In genomic region chr13:53178594-53178993, GRCm38 (mm10) we compare ENCODE assay signal across 8 mouse cellular contexts.
DNase-seq lines count a peak whose midpoint lies in the region; ATAC-seq and TF ChIP-seq lines count a peak whose summit lies in the region.

No protein-coding gene starts in this region.

- peaks cover 18% of the 10 kb centered on the region for H3K4me1 ChIP-seq in midbrain, embryonic 16.5 days (ENCODE audit: control insufficient read depth, insufficient read depth, low read length)

- 2% methylated on average over 13 of the region's 13 CpGs for WGBS in midbrain, embryonic 16.5 days

- no peak for TF ChIP-seq CTCF in left cerebral cortex, adult 2 months (IDR thresholded peaks at IDR 0.05)

- H3K36me3 ChIP-seq in midbrain, embryonic 16.5 days (ENCODE audit: control insufficient read depth, insufficient read depth, low read length): no peaks in the 10 kb centered on the region

- peak overlapping the region; percentile 1; the same call in 1 of the 2 replicates for H3K4me2 ChIP-seq in midbrain, embryonic 16.5 days (ENCODE audit: low read length)

- intact Hi-C loops in left cerebral cortex, adult 2 months (cut with DNase I): no loop called here
- intact Hi-C loops in gastrocnemius, postnatal 36 days (cut with DNase I): no loop called here

- H3K27ac ChIP-seq in left cerebral cortex, adult 2 months: no peak overlapping the region; the same call in 1 of the 2 replicates
- no peak overlapping the region for H3K27ac ChIP-seq in midbrain, embryonic 16.5 days (ENCODE audit: low read length)

- H3K9ac ChIP-seq in midbrain, embryonic 16.5 days (ENCODE audit: low read depth, low read length): no peak overlapping the region

- peak; percentile 34; the same call in 1 of the 2 replicates for ATAC-seq in midbrain, embryonic 16.5 days

- no peaks in the 10 kb centered on the region for H3K9me3 ChIP-seq in midbrain, embryonic 16.5 days (replicated peaks; ENCODE audit: control insufficient read depth, low read length, poor library complexity, severe bottlenecking)

- no peak for DNase-seq in left cerebral cortex, adult 2 months (ENCODE audit: extremely low spot score in 1 of 2, low spot score in 2 of 2)
- no peak for DNase-seq in left cerebral cortex, adult 18-20 months (ENCODE audit: low spot score in 2 of 2)
- peak; percentile 65 for DNase-seq in fat pad, adult 2 months (ENCODE audit: extremely low read depth, low read depth, low spot score)
- peak; percentile 41 for DNase-seq in kidney, adult 9 months
- no peak for DNase-seq in gastrocnemius, postnatal 36 days
- no peak for DNase-seq in adipocyte (ENCODE audit: low spot score)
- no peak for DNase-seq in right cerebral cortex, adult 18-20 months

- no peaks in the 10 kb centered on the region for H3K27me3 ChIP-seq in midbrain, embryonic 16.5 days (ENCODE audit: control insufficient read depth, insufficient read depth, low read depth, low read length)

- peak overlapping the region; percentile 9; the same call in 1 of the 2 replicates for H3K4me3 ChIP-seq in left cerebral cortex, adult 2 months
- no peak overlapping the region for H3K4me3 ChIP-seq in midbrain, embryonic 16.5 days (ENCODE audit: low read depth, low read length)

Comparison
In these comparisons a context has a peak if more than half of its experiments do, and no peak if none do; other contexts are left out.
1. DNase-seq: peak in fat pad, adult 2 months (single experiment) and kidney, adult 9 months (single experiment); none in left cerebral cortex, adult 2 months (0 of 2), left cerebral cortex, adult 18-20 months (0 of 2), gastrocnemius, postnatal 36 days (0 of 2), adipocyte (single experiment) and right cerebral cortex, adult 18-20 months (single experiment).